Mouse (Mus musculus) natural killer cell, adult 2 months (primary cell): ENCODE results near the gene Coro1a.
A peak's percentile ranks its signal among the peaks of the same experiment; 100 is the strongest.
"Not testable (repeated sequence)": the region's sequence is repeated elsewhere in the genome, so short reads cannot be mapped to it uniquely, and the experiment has no call there.

ENCODE experiments used
- DNase-seq, 2 experiments: peaks; one replicate each; pipeline ENCODE4 v3.0.0; 2022; ENCODE audit warnings: low spot score in 2 of 2

Gene Coro1a

GRCm38 (mm10) chr7:126707442-126708174 is at the start of gene Coro1a:
Gene Coro1a, minus strand, starts transcription at chr7:126707787.
- peak in 1 of 2 experiments; percentile 64 for DNase-seq

GRCm38 (mm10) chr7:126754866-126755265 is 47.3 kb upstream of the Coro1a start:
- peak; percentile 42 to 60 for DNase-seq

GRCm38 (mm10) chr7:126749582-126750343 is 42.2 kb upstream of the Coro1a start:
- no peak for DNase-seq

- DNase-seq: no peak
Observed at GRCm38 (mm10) chr7:126748824-126749223, 41.2 kb upstream of the Coro1a start.

GRCm38 (mm10) chr7:126746798-126747197 is 39.2 kb upstream of the Coro1a start:
- DNase-seq: no peak

GRCm38 (mm10) chr7:126746066-126746465 is 38.5 kb upstream of the Coro1a start:
- peak in 1 of 2 experiments; percentile 8 for DNase-seq

GRCm38 (mm10) chr7:126741964-126742482 is 34.4 kb upstream of the Coro1a start:
- no peak for DNase-seq

- DNase-seq: no peak
Observed at GRCm38 (mm10) chr7:126741452-126741851, 33.9 kb upstream of the Coro1a start.

GRCm38 (mm10) chr7:126740977-126741376 is 33.4 kb upstream of the Coro1a start:
- DNase-seq: no peak

GRCm38 (mm10) chr7:126740132-126740735 is 32.6 kb upstream of the Coro1a start:
- DNase-seq: no peak

GRCm38 (mm10) chr7:126739551-126739950 is 32.0 kb upstream of the Coro1a start:
- no peak for DNase-seq

- no peak for DNase-seq
Observed at GRCm38 (mm10) chr7:126736122-126736521, 28.5 kb upstream of the Coro1a start.

GRCm38 (mm10) chr7:126730256-126730789 is 22.7 kb upstream of the Coro1a start:
- DNase-seq: not testable (repeated sequence)

GRCm38 (mm10) chr7:126725667-126726066 is 18.1 kb upstream of the Coro1a start:
- DNase-seq: no peak

- DNase-seq: no peak
Observed at GRCm38 (mm10) chr7:126725077-126725476, 17.5 kb upstream of the Coro1a start.

- no peak for DNase-seq
Observed at GRCm38 (mm10) chr7:126721635-126722034, 14.0 kb upstream of the Coro1a start.

- no peak for DNase-seq
Observed at GRCm38 (mm10) chr7:126718787-126719337, 11.3 kb upstream of the Coro1a start.

- DNase-seq: no peak
Observed at GRCm38 (mm10) chr7:126717566-126717965, 10.0 kb upstream of the Coro1a start.

- DNase-seq: no peak
Observed at GRCm38 (mm10) chr7:126715679-126716078, 8.1 kb upstream of the Coro1a start.

GRCm38 (mm10) chr7:126711910-126712309 is 4.3 kb upstream of the Coro1a start:
- no peak for DNase-seq

- no peak for DNase-seq
Observed at GRCm38 (mm10) chr7:126710266-126710665, 2.7 kb upstream of the Coro1a start.
